Mouse (Mus musculus) megakaryocyte progenitor cell, adult 5-6 weeks (primary cell): ENCODE results near the gene Pde10a. TPM values are rescaled to one million over a fixed set of nuclear protein-coding genes. Genes with fewer than 3 reads are reported as not detected.

ENCODE experiments used
- ATAC-seq: replicated peaks from 2 replicates; pipeline ENCODE4 v1.8.0; 2016; ENCODE audit warnings: mild to moderate bottlenecking, moderate TSS enrichment, inconsistent platforms; ENCODE audit not compliant: poor library complexity
- total RNA-seq, 2 experiments: library from RNA; stranded (forward) in 1 of 2; stranded (reverse) in 1 of 2; fragments of 157-497, 149-512 nt in 1 of 2; fragments of 200-1000 nt in 1 of 2; gene quantifications; 2 replicates each; pipeline versions ENCODE4 v1.2.3 to v1.2.4; 2015 to 2017

Gene Pde10a
- total RNA-seq, 2 experiments from 2014 or later: 0.04 to 0.10 TPM

DNA sequence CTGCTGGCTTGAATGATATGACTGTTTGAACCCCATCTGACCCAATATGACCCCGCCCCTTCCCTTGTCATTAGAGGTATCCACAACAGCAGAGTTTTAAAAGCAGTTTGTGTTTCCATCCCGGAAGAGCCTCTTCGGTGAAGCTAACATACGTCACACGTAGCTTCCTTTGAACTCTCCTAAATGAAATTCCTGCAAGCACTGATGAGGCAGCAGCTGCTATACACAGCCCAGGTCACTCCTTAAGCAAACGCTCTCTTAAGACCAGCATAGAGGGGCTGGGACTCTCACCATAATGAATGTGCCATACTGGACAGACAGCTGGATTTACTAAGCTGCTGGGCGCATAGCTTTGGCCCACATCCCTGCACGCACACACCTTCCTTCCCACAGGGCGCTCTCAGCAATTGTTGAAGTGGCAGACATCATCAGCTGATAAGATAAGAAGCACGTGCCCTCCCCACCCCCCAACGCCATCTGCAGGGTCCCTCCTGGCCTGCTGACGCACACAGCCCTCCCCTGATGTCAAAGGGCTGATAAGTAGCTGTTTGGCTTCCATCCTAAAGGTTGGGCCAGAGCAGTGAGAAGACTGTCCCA is 346.9 kb downstream of the Pde10a start:
- peak; percentile 20; the same call in 1 of the 2 replicates for ATAC-seq

DNA sequence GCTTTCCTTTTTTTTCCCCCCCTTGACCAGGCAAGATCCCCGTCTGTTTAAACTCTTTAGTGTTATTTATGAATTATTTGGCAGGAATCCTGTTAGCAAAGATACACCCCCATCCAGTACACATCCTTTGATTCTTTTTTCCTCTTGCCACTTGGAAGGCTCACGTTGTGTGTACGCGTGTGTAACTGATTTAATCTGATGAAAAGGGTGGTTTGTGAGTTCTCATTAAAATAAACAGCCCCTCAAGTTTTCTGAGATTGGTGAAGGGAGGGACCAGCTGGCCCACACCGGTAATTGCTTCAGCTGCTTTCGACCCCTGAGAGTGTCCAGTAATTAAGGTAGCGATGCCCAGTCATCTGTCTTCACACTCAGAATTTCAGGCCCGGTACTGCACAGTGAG is 347.4 kb downstream of the Pde10a start:
- ATAC-seq: no peak

DNA sequence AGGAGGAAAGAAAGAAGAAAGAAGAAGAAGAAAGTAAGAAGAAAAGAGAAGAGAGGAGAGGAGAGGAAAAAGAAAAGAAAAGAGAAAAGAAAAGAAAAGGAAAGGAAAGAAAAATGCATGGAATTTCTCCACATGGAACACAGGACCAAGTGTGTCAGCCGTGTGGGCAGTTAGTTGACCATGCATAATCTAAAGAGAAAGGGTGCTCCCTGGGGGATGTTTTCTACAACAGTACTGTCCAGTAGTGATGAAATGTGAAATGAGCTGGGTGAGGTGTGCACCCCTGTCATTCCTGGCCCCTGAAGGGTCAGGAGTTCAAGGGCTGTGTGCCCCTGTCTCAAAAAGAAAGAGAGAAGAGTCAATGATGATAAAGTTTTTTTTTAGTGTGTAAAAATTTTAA is 352.9 kb downstream of the Pde10a start:
- ATAC-seq: no peak

DNA sequence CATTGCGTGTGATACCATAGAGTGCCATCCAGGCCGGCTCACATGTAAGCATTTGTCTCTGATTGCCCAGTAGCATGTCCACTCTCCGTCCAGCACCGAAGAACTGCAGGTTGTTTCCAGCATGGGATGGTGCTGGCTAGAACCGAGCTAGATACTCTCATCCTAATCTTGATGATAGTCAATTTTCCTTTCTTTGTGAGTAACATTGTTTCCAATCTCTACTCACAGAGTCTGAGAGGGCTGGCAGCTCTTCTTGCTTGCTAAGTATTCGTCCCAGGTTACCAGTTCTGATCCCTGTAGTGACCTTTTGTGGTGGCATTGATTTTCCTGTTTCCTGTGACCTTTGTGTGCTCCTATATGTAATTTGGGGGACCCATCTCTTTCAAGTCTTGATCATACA is 356.5 kb downstream of the Pde10a start:
- no peak for ATAC-seq

DNA sequence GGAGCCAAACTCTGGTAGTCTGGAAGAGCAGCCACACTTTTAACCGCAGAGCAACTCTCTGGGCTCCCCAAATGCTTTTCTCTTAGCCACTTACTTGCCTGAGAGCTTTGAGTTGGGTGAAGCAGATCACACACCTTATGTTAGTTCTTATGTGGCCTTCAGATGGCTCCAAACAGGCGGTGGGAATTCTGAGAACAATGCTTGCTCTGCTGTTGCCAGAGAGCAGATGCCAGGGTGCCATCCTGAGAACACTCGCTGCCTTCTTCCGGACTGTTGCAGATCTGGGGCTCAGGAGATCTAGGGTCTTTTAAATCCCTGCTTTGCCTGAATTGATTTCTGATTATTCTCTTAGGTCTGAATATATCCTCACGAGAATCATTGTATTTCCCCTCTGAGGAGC is 359.5 kb downstream of the Pde10a start:
- ATAC-seq: no peak

DNA sequence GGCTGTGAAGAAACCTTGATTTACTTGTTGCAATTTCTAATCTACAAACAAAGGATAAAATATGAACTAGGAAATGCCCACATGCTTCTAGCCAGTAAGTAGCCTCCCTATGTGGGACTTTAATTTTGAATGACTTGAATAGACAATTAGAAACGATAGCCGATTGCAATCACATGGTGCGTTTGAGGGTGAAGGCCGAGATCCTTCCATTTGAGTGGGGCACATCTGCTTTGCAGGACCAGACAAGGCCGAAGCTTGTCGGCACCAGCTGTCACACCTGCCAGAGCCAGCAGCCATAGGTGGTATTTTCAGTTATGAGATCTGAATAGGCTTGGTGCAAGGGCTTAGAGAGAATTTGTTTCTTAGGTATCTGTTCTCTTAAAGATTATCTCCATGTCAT is 360.7 kb downstream of the Pde10a start:
- ATAC-seq: no peak

DNA sequence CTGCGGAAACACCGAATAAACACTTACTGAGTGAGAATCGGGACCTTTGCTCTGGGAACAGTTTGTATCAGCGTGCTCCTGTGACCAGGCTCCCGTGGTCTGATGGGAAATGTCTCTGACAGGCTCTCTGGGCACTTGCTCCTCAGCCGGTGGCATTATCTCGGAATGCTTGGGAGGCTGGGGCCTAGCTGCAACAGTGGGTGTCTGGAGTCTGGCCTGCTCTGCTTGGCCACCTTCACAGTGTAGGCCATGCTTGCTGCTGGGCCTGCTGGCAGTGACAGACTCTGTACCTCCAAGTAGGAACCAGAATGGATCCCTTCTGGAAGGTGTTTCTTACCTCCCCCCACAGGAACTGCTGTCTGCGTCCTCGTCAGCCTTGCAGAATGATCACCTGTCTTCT is 362.9 kb downstream of the Pde10a start:
- ATAC-seq: no peak

DNA sequence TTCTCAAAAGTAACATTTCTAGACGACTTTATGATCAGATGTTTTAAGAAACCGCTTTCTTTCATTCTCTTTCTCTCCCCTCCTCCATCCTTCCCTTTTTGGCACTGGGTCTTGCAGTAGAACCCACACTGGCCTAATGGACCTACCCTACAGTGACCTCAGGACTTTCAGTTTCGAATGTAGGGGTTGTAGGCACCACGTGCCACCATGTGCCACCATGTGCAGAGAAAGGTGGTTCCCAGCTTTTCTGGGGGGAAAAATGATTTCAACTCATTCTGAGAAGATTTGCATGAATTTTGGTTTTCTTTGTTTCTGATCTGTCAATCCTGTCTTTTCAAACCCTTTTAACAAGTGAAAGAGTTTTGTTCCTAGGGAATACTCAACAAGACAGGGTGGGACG is 363.5 kb downstream of the Pde10a start:
- ATAC-seq: no peak

DNA sequence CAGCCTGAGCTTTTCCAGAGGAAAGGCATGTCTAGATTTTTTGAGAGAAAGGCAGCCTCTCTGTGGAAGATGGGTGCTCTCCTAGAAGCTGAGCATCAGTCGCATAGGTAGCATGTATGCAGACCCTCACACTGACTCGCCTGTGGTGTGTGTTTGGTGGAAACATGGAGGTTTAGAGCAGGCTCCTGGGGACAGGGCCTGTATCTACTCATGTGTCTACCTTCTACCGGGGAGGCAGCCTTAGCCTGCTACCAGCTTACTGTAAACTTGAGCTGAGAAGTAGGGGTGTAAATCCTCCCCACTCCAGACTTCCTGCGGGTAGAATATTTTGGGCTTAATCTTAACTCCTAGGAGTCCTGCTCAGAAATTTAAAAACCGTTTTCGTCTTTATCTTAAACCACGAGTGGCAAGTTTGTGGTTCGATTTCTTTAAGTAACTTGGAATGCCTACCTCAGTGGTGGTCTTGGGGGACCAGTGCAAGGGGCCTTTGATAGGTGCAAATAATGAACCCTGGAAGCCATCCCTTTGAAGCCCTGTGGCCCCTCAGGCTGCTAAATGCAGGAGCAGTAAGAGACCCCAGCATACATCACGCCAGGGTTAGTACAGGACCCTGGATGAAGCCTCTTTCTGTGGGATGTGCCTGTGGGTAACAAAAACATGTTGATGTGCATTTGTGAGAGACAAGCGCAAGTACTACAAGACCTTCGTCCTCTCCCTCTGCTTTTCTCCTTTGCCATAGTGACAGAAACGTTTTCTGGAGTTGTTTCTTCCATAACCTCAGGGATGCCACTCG is 367.2 kb downstream of the Pde10a start:
- ATAC-seq: no peak

DNA sequence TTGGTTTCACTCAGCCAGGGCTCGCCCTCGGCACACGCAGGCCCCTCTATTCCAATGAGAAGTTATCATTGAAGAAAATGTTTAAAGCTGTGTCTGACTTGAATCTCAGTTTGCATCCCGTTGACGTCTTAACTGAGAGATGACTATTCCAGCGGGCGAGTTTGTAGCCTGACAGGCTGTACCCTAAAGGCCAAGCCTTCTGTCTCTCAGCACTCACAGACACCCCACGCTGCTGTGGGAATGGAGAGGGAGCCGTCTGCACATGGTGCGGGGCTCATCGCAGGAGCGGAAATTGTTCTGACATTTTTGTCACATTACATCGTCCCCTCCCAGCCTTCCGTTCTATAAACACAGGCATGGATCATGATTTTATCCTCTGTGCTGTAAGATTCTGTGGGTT is 370.8 kb downstream of the Pde10a start:
- ATAC-seq: no peak

DNA sequence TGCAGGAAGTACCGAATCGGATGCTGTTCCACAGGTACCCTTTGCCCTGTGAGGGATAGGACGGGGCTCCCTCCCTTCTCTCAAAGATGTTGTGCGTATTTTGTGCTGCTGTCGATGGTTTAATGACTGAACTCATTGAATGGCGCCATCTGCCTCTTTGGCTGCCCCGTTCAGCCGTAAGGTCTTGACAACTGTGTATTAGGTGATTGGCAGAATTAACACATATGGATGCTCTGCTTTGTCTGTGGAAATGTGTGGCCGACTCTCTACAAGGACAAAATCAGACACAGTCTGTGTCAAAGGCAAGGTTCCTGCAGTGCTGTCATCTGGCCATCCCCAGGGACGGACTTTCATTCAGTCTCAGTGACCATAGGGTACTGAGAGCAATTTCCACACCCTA is 372.6 kb downstream of the Pde10a start:
- ATAC-seq: no peak

DNA sequence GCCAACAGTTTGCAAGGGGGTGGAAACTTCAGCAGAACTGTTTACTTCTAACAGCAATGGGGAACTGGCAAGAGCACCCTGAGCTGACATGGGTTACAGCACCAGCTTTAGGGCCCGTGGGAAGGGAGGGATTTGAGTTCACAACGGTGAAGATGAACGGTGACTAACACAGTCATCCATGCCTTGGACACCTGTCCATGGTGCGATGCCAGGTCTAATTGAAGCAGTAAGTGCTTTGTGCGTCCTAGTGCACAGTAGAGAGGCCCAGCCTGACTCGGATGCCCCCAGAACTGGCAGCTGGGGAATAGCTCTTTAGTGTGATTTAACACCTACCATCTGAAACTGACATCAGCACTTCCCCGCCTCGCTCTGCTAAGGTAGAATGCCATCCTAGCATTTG is 373.0 kb downstream of the Pde10a start:
- ATAC-seq: no peak

DNA sequence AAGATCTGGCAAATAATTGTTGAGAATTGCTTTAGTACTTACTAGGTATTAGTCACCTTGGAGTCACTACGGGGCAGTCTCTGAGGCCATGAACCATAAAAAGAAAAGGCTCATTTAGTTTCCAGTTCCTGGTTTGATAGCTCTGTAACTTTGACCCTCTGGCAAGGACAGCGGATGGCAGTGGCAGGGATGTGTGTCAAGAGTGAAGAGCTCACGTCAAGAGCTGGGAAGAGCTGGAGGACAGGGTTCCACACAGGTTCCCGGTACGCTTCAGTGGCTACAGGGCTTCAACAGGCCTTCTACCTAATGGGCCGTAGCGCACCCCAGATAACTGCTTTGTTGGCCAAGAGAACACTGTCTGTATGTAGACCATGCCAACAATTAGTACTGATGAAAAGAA is 374.0 kb downstream of the Pde10a start:
- no peak for ATAC-seq

DNA sequence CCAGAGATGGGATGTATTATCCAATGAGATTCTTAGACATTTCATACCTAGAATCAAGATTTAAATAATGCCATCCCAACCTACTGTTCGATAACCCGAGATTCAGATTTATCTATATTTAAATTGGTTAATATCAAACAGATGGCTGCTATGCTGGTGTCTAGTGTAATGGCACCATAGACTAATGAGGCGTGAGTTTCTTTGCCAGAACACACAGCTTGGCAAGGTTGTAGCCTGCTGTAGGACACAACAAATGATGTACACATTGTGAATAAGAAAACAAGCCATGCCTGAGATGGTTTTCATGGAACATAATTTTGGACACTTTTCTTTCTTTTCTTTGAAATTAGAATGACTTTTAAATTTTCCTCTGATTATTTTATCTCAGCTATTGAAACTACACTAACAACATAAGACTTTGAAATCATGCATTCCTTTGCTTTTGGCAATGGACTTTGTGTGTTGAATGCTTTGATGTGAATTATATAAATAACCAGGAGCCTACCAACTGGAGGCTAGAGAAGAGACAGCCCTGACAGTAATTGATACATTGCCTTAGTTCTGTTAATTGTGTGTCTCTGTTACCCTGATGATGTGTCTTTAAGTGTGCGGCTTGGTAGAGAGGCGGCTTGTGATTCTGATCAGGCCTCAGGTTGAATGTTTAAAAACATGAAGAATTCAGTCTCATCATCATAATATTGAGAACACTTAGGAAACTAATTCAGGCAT is 378.5 kb downstream of the Pde10a start:
- ATAC-seq: no peak

DNA sequence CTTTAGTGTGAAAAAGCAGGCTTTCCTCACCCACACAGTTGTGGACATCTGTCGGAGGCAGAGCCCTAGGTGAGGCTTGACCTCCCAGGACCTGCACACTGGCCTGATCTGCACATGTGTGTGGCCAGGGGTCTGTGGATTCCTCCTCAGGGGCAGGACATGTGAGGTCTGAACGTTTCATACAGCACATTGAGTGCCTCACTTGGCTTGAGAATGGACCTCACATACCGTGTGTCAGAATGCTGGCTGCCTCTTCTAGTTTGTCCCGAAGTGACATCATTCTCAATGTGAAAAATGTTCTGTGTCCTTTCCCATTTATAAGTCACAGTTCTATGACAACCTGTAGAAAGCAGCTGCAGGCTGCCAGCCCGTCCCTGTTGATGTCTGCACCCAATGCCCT is 385.4 kb downstream of the Pde10a start:
- no peak for ATAC-seq

DNA sequence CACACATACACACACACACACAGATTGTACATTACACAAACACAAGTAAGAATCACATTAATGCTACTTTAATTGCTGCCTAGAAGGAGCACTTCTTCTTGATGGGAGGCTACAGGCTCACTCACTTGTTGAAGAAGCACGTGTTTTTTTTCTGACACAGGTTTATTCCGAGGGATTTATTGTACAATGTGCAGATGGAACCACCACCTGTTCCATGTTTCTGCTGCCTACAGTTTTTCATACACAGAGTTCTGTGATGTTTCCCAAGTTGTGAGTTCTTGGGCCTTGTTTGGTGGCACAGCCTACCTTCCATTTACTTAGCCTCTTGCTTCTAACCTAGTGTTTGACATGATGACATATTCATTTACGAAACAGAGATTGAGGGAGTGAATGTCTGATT is 387.8 kb downstream of the Pde10a start:
- no peak for ATAC-seq

DNA sequence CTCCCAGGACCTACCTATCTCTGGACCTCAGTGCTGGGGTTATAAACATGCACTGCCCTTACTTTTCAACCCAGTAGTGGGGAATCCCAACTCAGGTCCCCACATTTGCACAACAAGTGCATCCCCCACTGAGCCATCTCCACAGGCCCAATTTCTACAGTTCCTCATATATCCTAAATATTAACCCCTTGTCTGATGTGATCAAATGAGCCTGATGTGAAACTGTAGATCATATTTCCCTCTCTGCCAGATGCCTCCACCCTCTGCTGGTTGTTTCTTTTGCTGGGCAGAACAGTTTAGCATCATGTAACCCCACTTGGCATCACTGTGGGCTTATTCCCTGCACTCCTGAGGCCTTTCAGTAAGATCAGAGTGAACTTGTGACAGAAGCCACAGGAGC is 390.5 kb downstream of the Pde10a start:
- no peak for ATAC-seq

DNA sequence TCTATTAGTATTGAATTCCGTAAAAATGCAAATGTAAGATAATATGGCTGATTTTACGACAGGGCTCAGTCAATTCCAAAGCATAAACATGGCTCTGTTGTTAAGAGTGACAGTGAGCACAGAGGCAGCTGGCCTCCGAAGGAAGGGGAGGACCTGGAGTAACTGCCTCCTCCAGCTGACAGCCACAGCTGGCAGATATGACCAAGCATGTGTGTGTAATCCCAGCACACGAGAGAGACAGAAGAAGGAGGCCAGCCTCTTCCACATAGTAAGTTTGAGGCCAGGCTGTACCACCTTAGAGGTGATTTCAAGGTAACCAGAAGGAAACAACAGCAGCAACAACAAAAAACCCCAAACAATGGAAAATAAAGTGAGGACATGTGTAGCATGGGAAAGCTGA is 397.9 kb downstream of the Pde10a start:
- no peak for ATAC-seq

DNA sequence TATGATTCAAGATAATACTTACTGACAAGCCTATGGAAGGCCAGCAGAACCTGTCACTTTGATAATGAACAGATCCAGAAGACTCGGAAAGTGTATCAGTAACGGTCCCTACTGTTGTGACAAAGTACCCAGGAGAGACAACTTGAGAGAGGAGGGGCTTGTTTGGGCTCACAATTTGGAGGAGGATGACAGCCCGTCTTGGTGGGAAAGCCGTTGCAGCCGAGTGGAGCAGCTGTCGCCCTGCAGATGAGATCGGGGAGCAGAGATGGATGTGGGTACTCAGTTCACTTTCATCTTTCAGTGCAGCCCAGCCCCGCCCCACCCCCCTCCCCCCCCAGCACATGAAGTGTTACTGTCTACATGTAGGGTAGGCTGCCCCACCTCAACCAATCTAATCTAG is 398.6 kb downstream of the Pde10a start:
- no peak for ATAC-seq

DNA sequence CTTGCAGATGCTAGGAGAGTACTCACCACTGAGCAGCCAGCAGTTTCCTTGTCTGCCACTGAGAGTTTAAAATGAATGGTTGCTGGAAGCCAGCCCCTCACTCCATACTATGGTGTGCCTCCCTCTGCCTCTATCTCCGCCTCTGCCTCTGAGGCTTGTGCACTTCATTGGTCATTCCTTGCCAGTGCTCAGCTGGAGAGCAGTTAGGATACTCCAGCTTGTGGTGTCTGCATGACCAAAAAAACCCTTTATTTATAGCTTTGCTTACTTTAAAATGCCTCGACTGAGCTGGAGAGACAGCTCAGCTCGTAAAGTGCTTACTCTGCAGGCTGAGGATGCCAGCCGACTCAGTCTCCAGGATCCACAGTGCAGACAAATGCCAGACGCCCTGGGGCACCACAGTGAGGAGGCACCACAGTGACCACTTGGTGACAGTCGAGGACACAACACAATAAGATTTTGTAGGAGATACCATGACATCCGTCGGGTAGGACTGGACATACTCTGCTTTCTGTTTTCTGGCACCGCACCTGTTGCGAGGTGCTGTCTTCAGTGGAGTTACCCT is 400.7 kb downstream of the Pde10a start:
- no peak for ATAC-seq

DNA sequence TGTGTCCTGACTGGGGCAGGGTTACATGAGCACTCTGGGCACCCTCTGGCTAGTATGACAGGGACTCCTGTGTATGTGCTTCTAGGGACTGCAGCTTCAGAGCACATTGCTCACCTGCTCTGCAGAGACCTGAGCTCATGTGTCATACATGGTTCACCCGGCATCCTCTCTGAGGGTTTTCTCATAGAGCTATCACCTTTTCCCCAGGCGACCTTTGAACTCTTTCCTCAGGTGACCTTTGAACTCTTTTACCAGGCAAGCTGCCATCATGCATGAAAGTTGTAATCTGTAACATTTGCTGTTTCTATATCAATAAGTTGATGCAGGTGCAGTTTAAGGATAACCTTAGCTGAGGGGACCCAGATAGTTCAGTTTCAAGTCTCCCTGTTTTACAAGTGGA is 403.4 kb downstream of the Pde10a start:
- no peak for ATAC-seq

DNA sequence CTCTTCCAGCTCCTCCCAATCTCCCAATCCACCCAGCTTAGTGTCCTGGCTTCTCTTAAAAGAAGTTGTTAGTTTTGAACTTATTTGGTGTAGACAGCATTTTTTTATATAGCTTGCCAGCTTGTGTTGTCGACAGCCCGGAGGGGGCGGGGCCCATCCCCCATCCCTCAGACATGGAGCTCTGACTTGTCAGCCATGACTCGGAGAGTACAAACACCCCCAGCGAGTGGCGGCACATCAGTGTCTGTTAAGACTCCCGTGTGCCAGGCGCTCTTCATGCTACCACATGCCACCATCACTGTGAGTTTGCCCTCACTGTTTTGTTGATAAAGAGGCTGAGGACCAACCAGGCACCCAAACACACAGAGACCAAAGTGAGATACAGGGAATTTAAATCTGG is 404.5 kb downstream of the Pde10a start:
- ATAC-seq: no peak
